Mouse (Mus musculus) left cerebral cortex, adult 11 months (tissue): Measurements from ENCODE around the gene Il4ra.

Experiments
- DNase-seq: peaks from one replicate; pipeline ENCODE4 v3.0.0; 2022; ENCODE audit warnings: low spot score

Gene Il4ra

GRCm38 (mm10) chr7:125551766-125552709 is at the start of gene Il4ra:
Il4ra (plus strand) TSS chr7:125552120.
- peak; percentile 38 for DNase-seq

DNA sequence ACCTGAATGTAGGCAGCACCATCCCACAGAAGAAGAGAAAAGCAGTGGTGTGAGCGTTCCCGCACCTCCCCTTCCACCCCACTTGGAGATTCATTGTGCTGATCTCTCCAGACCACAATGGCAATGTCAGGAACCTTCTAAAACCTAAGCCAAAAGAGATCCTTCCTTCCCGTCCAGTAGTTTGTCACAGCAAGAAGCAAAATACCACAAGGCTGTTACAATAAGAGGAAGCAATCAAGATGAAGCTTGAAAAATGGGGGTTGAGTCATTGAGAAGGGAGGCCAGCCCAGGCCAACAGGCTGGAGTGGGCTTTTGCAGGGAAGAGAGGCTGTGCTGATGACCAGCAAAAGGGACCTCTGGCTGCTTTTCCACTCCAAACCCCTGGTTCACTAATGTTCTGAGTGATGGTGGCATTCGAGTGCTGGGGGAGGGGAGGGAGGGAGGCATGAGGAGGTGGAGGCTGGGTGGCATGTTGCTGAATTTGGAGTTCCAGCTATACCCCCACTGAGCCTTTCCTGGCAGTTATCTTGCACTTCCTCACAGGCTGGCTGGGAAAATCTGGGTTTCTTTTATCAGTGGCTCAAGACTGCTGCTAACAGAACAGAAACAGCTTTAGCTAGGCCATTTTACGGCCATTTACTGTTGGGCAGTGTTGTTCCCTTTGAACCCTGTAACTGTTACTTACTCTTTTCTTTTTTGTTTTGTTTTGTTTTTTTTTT is 48.4 kb upstream of the Il4ra start:
- no peak for DNase-seq

- no peak for DNase-seq
Measured at GRCm38 (mm10) chr7:125504618-125505017, 47.3 kb upstream of the Il4ra start.

DNA sequence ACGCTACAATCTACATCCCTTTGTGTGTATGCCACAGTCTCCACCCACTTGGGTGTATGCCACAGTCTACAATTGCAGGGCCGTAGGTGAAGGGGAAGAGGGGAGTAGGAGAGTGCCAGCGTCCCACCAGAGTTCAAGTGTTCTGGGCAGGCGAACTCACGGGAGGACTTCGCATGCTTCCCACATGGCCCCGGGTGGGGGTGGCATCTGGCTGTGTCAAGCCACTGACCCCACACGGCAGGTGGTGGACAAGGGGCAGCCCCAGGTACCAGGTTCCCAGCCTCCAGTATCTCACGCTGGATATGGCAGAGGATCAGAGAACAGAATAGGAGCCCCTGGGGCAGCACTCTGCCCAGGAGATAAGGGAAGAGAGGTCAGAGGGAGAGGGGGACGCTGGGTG is 46.4 kb upstream of the Il4ra start:
- DNase-seq = no peak

GRCm38 (mm10) chr7:125507279-125507678 is 44.6 kb upstream of the Il4ra start:
- no peak for DNase-seq

GRCm38 (mm10) chr7:125511432-125511831 is 40.5 kb upstream of the Il4ra start:
- no peak for DNase-seq

DNA sequence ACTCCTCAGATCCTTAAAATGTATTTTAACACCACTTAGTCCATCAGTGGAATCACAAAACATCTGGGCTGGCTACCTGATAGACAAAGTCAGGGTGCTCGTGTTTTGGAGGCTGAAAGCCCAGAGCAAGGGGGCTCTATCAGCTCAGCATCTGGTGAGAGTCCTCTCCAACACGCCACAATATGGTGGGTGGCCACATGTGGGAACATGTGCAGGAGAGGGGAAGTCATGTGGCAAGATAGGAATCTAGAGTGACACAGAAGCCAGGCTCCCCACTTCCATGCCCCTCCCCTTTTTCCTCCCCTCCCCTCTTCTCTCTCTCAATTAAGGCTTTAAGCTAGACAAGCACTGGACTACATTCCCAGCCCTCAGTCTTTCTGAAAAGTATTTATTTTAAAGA is 40.1 kb upstream of the Il4ra start:
- DNase-seq = no peak

DNA sequence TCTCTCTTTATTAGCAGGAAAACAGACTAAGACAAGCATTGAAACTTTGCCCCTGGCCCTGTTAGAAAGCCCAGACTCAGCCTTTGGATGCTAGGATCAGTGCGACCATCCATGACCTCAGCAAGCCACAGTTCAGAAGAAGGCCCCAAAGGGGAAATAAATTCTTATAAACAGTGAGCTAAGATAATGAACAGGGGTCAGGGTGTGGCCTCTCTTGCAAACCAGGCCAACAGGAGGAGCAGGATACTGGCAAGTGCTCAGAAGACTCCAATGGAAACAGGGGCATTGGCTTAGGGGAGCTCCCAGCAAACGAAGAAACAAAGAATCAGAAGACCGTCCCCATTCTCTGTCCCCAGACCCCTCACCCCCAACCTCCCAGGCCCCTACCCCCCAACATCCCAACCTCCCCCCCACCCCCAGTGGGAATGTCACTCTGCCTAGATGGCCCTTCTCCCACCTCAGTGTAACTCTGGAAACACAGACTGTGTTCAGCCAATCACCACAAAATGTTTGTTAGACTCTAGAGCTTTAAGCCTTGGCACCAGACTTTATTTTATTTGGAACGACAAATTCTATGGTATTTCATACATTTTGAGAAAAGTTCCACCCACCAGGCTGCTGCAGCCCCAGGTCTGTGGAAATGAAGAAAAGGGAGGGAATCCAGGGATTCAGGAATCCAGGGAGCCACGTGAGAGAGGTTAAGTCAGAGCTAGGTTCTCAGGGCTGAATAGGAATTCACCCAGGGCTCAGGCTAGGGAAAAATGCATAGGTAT is 36.7 kb upstream of the Il4ra start:
- no peak for DNase-seq

GRCm38 (mm10) chr7:125516723-125517122 is 35.2 kb upstream of the Il4ra start:
- no peak for DNase-seq

DNA sequence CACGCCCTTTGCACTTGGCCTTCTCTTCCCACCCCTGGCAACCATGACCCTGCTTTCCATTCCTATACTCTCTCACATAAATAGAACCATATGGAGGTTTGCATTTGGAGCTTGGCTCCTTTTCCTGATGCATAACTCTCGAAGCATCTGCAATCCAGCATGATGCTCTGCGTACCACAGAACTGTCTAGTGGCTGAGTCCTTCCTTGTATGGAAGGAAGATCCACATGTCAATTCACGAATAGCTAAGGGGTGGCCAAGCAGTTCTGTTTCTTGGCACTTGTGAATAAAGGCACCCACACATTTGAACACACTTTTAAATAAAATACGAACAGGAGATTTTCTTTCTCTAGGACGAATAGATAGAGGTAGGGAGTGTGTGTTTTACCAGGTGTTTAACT is 34.5 kb upstream of the Il4ra start:
- DNase-seq = no peak

- DNase-seq = no peak
Measured at GRCm38 (mm10) chr7:125519715-125520114, 32.2 kb upstream of the Il4ra start.

DNA sequence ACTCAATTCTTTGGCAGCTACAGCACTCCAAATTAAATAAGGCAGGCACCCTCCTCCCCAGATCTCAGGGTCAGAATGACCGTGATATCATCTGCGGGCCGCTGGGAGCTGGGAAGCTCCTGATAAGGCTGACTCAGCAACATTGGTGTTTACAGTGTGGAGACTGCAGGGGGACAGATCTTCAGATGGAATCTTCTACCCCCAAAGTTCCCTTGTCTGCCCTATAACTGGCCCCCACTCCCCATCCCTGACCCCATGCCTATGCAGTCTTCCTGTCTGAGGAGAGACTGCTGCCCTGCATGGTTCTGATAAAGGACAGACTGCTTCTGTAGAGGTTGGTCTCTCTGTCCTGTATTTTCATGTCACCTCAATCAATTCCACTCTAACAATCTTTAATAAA is 28.9 kb upstream of the Il4ra start:
- no peak for DNase-seq

DNA sequence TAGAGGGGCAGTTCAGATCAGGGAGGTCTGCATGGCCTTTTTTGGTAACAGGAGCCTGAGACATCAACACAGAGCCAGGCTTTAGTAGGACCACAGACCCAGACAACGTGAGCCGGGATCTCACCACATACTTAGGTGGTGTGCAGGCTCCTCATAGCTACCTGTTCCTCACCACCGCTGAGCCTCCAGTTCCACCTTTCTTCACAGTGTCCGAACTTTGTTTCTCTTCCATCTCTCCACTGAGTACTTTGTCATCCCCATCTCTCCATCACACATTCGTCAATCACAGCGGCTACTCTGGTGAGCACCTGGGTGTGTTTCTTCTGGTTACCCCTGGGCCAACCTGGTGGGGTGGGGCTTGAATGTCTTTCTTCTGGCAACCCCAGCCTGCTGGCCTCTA is 24.7 kb upstream of the Il4ra start:
- DNase-seq = no peak

DNA sequence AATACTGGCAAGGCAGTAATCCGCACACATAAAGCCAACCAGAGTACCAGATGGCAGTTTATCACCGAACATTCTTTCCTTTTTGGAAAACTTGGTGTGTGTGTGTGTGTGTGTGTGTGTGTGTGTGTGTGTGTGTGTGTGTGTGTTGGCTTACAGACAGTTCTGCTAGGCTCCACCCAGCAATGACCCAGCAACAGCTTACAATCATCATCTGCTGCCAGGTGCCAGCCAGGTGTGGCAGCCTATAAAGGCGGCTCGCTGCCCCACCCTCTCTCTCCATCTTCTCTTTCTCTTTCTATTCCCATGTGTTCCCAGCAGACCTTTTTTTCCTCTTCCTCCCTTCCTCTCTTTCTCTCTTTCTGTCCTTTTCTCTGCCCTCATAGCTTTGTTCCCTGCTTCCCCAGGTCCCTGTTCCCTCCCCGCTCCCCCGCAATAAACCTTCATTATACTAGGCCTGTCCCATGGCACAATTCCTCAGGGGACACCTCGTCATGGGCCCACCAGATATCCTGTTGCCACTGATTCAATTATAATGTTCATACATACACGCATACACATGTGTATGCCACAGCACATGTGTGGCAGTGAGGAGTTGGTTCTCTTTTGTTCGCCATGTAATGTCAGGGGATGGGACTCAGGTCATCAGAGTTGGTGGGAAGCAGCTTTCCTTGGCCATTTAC is 23.9 kb upstream of the Il4ra start:
- no peak for DNase-seq

DNA sequence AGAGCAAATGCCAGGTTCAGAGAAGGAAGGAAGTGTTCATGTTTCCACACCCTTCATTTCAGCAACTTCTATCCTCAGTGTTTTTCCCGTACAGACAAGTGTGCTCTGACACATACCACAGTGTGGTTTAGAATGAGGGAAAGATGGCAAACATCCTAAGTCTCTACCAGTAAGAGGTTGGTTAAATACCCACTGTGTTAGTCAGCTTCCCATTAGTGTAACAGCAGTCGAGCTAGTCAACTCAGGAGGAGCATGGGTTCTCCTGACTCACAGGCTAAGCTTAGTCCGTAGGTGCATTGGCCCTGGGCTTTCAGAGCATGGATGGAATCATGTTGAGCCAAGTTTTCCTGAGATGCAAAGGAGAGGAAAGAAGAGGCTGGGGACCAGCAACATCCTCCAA is 12.6 kb upstream of the Il4ra start:
- DNase-seq = no peak

DNA sequence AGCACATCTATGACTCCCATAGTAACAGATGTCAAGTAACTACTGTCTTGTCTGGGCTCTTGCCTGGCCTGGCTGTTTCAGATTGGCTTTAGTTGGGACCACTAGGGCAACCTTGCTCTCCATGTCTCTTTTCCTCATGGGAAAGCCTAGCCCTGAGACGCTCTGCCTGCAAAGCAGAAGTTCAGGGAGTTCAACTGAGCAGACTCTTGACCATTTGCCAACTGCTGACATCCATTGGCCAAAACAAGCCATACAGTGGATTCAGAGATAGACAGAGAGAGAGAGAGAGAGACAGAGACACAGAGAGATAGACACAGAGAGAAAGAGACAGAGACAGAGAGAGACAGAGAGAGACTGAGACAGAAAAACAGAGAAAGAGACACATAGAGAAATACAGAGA is 10.9 kb upstream of the Il4ra start:
- DNase-seq = no peak

DNA sequence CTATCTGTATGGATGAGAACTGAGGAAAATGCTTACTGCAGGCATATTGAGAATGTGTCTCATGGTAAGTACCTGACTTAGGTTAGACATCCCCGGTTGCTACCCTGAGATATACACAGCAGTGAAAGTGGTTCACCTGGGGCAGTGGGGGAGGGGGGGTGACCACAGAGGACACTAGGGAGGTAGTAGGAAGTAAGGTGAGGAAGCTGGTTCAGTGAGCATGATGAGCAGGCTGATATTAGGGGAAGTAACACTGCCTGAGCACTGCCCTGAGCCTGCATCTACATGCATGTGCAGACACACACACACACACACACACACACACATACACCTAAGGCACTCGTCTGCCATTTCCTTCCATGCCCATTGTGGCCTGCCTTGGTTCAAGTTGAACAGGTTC is 10.1 kb upstream of the Il4ra start:
- no peak for DNase-seq

GRCm38 (mm10) chr7:125542335-125543050 is 9.4 kb upstream of the Il4ra start:
- DNase-seq = no peak

DNA sequence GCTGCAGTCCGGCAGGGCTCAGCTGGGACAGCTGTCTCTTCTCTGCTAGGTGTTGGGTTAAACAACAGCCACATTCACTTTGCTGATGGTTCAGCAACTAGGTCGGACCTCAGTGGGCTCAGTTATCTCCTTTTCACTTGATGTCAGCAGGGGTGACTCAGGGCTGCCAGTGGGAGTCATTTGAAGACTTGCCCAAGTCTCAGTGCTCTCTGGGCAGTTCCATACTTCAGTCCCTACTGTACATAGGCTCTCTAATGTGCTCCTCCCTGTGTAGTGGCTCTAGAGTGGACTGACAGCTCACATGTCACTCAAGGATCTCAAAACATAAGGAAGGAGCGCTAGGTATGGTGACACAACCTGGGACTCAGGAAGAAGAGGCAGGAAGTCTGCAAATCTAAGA is 8.4 kb upstream of the Il4ra start:
- DNase-seq = no peak

DNA sequence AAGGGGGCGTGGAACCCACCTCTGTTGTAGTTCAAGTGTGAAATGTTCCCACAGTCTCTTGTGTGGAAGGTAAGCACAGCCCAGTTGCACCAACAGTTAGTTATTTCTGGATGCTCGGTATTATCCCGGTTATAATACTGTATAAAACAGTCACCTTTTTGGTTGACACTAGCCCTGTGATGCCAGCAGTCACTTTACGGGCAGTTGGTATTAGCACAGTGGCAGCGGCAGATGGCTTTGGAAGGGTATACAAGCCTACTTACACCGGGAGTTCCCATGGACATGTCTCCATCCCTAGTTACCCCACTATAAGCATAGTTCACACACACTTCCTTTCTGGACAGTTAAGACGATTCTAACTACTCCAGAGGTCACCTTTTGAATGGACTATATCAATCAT is 6.6 kb upstream of the Il4ra start:
- no peak for DNase-seq

- no peak for DNase-seq
Measured at GRCm38 (mm10) chr7:125546727-125547126, 5.2 kb upstream of the Il4ra start.
